In the genomic region with DNA sequence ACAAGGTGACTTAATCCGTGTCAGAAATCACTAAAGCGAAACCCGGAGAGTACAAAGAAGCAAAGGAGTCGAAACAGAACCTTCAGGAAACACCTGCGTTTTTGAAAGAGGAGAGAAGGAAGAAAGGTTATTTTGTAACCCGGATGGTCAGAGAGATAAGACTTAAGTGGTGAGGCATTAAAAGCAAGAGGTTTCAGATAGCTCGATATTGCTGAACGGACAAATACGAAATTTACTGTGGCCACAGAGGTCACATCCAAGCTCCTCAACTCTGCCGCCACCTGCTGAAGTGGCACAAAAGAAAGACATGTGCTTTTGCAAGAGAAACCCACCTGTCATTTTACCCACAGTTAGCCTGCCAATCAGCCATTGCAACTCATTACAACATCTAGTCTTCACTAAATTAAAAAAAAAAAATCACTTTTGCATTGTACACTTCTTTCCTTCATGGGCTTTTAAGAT, we compare ENCODE assay signal across 7 mouse cellular contexts. TPM values are rescaled to one million over a fixed set of nuclear protein-coding genes. Genes with fewer than 3 reads are reported as not detected.
DNase-seq lines count a peak whose midpoint lies in the region; ATAC-seq lines count a peak whose summit lies in the region.

No protein-coding gene starts in this region.

- H3K4me3 ChIP-seq in embryonic facial prominence, embryonic 12.5 days = peak overlapping the region; percentile 99; the same call in 1 of the 2 replicates
- peak overlapping the region; percentile 97 for H3K4me3 ChIP-seq in intestine, embryonic 14.5 days (ENCODE audit: low read depth, low read length)
- H3K4me3 ChIP-seq in liver, embryonic 15.5 days (replicated peaks) = peak overlapping the region; percentile 99

- H3K4me1 ChIP-seq in embryonic facial prominence, embryonic 12.5 days = peaks cover 15% of the 10 kb centered on the region
- peaks cover 13% of the 10 kb centered on the region; the same call in 1 of the 2 replicates for H3K4me1 ChIP-seq in intestine, embryonic 14.5 days (replicated peaks; ENCODE audit: control insufficient read depth, insufficient read depth, low read length)
- H3K4me1 ChIP-seq in liver, embryonic 15.5 days (replicated peaks) = peaks cover 48% of the 10 kb centered on the region

- H3K9ac ChIP-seq in embryonic facial prominence, embryonic 12.5 days = no peak overlapping the region
- peak overlapping the region; percentile 22 for H3K9ac ChIP-seq in intestine, embryonic 14.5 days (ENCODE audit: low read length)
- peak overlapping the region; percentile 92 for H3K9ac ChIP-seq in liver, embryonic 15.5 days

- H3K9me3 ChIP-seq in embryonic facial prominence, embryonic 12.5 days = no peaks in the 10 kb centered on the region
- H3K9me3 ChIP-seq in intestine, embryonic 14.5 days (ENCODE audit: control insufficient read depth, low read length) = no peaks in the 10 kb centered on the region
- no peaks in the 10 kb centered on the region for H3K9me3 ChIP-seq in liver, embryonic 15.5 days (replicated peaks)

- ATAC-seq in embryonic facial prominence, embryonic 12.5 days (ENCODE audit: insufficient number of reproducible peaks, insufficient read depth, low FRiP score, low TSS enrichment) = no peak
- no peak for ATAC-seq in intestine, embryonic 14.5 days (replicated peaks; ENCODE audit: low FRiP score, low TSS enrichment, low read depth)
- ATAC-seq in liver, embryonic 15.5 days (ENCODE audit: insufficient read depth) = no peak

- WGBS in embryonic facial prominence, embryonic 12.5 days = 69% methylated on average over 10 of the region's 10 CpGs
- 73% methylated on average over 10 of the region's 10 CpGs for WGBS in intestine, embryonic 14.5 days
- WGBS in liver, embryonic 15.5 days (ENCODE audit: insufficient replicate concordance) = 10% methylated on average over 10 of the region's 10 CpGs

- peak; percentile 17 to 35 for DNase-seq in spleen, postnatal 10 days (ENCODE audit: low spot score in 2 of 2)
- DNase-seq in spleen, adult 12 weeks (ENCODE audit: low spot score) = no peak
- no peak for DNase-seq in intestine, embryonic 14.5 days (ENCODE audit: low spot score)
- peak; percentile 7 to 8 for DNase-seq in thymus, adult 18-20 months
- no peak for DNase-seq in layer of hippocampus, adult 11-12 months (ENCODE audit: low spot score)

- no peaks in the 10 kb centered on the region for H3K36me3 ChIP-seq in embryonic facial prominence, embryonic 12.5 days
- no peaks in the 10 kb centered on the region for H3K36me3 ChIP-seq in intestine, embryonic 14.5 days (ENCODE audit: control insufficient read depth, insufficient read depth, low read length)
- H3K36me3 ChIP-seq in liver, embryonic 15.5 days (replicated peaks) = no peaks in the 10 kb centered on the region

- H3K27ac ChIP-seq in embryonic facial prominence, embryonic 12.5 days = no peak overlapping the region
- no peak overlapping the region for H3K27ac ChIP-seq in intestine, embryonic 14.5 days (ENCODE audit: low read depth)
- H3K27ac ChIP-seq in liver, embryonic 15.5 days (replicated peaks) = peak overlapping the region; percentile 30

- peak overlapping the region; percentile 98 for H3K4me2 ChIP-seq in embryonic facial prominence, embryonic 12.5 days (replicated peaks)
- H3K4me2 ChIP-seq in intestine, embryonic 14.5 days (ENCODE audit: low read length) = peak overlapping the region; percentile 63
- H3K4me2 ChIP-seq in liver, embryonic 15.5 days = peak overlapping the region; percentile 75

- no peaks in the 10 kb centered on the region for H3K27me3 ChIP-seq in embryonic facial prominence, embryonic 12.5 days
- H3K27me3 ChIP-seq in intestine, embryonic 14.5 days (replicated peaks; ENCODE audit: control insufficient read depth, insufficient read depth, low read length) = no peaks in the 10 kb centered on the region
- H3K27me3 ChIP-seq in liver, embryonic 15.5 days = no peaks in the 10 kb centered on the region

RNA-seq across cellular contexts. Expression of gene Edem3, which starts 1.1 kb away (rescaled TPM):
- 24.6 and 27.6 TPM in 2 replicates for polyA plus RNA-seq in embryonic facial prominence, embryonic 12.5 days (2016; fragmentation: Nextera tagmentation; extraction: Ambion mirVana)
- polyA plus RNA-seq in intestine, embryonic 14.5 days (2014; fragmentation: Nextera tagmentation; extraction: Ambion mirVana) = 17.1 and 19.0 TPM in 2 replicates
- polyA plus RNA-seq in liver, embryonic 15.5 days (2015; fragmentation: Nextera tagmentation; extraction: Ambion mirVana) = 5.5 and 5.6 TPM in 2 replicates

Comparison
In these comparisons a context has a peak if more than half of its experiments do, and no peak if none do; other contexts are left out.
1. DNase-seq: peak in spleen, postnatal 10 days (2 of 2) and thymus, adult 18-20 months (2 of 2); none in spleen, adult 12 weeks (single experiment), intestine, embryonic 14.5 days (single experiment) and layer of hippocampus, adult 11-12 months (single experiment).
2. Peak in every context shown above with its lines, with median percentiles within 50 percentile points of each other: H3K4me2 ChIP-seq and H3K4me3 ChIP-seq.